Mouse (Mus musculus) left cerebral cortex, adult 18-20 months (tissue): ENCODE measurements around the gene 4930467E23Rik. TPM values are rescaled to one million over a fixed set of nuclear protein-coding genes. Genes with fewer than 3 reads are reported as not detected.
"Not testable (repeated sequence)": the region's sequence is repeated elsewhere in the genome, so short reads cannot be mapped to it uniquely, and the experiment has no call there.

Source experiments
- DNase-seq, 2 experiments: peaks; one replicate each; pipeline ENCODE4 v3.0.0; 2021 to 2022; ENCODE audit warnings: low spot score in 2 of 2, mixed read lengths in 1 of 2
- long read RNA-seq, 2 experiments: library from polyadenylated mRNA; stranded (forward); transcript quantifications; one replicate each; pipeline ENCODE4 v2.0.0; 2021
- total RNA-seq, 2 experiments: library from RNA; stranded (reverse); gene quantifications; 2 replicates each; pipeline ENCODE4 v1.2.3; 2021

4930467E23Rik gene
- total RNA-seq, result 1 to 10 TPM in 1 of 2 experiments, not detected in 1; 1.3 TPM
- long read RNA-seq, experiment 1, result 0 reads
- long read RNA-seq, experiment 2, result 0 reads

- DNase-seq, result not testable (repeated sequence)
Measured at GRCm38 (mm10) chr8:19729276-19729675, at the start of gene 4930467E23Rik. Gene 4930467E23Rik, plus strand, starts transcription at chr8:19729576.

- DNase-seq, result not testable (repeated sequence)
Measured at GRCm38 (mm10) chr8:19682311-19682710, 47.1 kb upstream of the 4930467E23Rik start.

- DNase-seq, result not testable (repeated sequence)
Measured at GRCm38 (mm10) chr8:19685476-19685875, 43.9 kb upstream of the 4930467E23Rik start.

DNA sequence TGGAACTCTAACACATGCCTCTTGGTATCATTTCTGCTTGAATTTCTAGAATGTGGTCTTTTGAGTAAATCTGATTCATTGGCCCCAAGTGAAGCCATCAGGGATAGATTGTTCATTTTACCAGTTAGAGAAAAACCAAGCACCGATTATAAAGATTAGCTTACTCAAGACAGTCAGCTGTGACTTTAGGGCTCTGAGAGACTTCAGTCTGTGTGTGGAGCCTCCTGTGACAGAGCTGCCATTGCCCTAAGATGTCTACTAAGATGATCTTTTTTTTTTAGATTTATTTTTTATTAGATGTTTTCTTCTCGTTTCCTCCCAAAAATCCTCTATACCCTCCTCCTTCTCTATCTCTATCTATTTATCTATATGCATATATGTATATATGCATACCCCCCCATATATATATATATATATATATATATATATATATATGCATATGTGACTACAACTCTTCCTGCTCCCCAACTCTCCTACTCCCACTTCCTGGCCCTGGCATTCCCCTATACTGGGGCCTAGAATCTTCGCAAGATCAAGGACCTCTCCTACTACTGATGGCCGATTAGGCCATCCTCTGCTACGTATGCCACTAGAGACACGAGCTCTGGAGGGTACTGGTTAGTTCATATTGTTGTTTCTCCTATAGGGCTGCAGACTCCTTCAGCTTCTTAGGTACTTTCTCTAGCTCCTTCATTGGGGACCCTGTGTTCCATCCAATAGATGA is 40.4 kb upstream of the 4930467E23Rik start:
- not testable (repeated sequence) for DNase-seq

DNA sequence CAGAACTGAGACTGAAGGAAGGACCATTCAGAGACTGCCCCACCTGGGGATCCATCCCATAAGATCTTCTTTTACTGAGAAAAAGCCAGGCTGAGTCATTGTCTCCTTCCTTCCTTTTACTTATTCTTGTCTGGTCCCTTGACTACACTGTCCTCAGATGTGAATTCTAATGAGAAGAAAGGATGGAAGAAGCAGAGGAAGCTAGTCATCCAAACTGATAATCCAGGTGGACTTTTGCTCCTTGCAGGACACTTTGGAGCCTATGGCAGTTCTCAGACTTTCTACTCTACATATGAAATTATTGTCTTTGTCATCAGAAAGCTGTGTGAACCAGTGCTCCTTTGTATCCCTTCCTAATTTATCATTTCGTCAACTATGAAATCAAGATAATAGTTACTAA is 39.6 kb upstream of the 4930467E23Rik start:
- not testable (repeated sequence) for DNase-seq

DNA sequence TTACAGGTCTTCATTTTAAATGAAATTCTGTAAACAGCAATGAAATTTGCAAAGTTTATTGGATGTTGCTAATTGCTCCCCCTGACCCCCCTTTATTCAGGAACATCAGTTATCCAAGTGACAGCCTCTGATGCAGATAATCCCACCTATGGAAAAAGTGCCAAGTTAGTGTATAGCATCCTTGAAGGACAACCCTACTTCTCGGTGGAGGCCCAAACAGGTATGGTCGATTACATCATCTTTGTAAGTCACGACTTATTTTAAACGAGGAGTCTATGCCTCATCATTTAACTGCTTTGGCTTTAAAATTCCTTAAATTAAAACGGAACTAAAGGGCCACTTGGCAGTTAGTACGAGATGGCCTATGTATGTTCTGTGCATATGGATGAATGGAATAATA is 38.0 kb upstream of the 4930467E23Rik start:
- DNase-seq, result not testable (repeated sequence)

- not testable (repeated sequence) for DNase-seq
Measured at GRCm38 (mm10) chr8:19697497-19698077, 31.8 kb upstream of the 4930467E23Rik start.

DNA sequence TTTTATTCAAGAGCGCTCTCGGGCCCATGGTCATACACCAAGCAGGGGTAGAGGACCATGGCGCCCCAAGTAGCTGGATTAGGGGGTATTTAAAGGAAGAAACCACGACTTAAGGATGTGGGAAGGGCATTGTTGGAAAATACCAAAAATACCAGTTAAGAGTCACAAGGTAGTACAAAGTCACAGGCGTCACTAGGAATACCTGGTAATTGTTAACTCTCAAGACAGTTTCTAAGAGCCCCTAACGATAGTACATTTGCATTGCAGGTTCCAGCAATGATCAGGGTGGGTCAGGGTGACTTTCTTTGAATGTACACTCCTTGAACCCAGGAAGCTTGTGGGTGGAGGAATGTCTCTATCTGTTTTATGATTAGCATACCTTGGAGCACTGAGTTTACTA is 31.3 kb upstream of the 4930467E23Rik start:
- DNase-seq, result not testable (repeated sequence)

DNA sequence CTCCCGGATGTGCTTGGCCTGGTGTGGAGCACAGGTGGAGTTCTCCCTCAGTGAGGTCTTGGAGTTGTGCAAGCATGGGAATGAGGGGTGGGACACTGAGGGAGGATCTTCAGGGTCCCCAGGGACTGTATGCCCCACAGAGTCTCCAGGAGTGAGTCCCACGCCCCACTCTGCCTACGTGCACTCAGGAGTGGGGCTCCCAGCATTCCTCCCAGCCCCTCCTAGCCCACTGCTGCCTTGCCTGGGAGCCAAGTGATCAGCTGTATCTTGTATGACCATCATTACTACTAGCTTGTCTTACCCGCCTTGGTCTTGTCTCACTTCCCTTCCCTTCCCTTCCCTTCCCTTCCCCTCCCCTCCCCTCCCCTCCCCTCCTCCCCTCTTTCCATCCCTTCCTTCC is 30.7 kb upstream of the 4930467E23Rik start:
- DNase-seq, result peak; percentile 65 to 66

- DNase-seq, result not testable (repeated sequence)
Measured at GRCm38 (mm10) chr8:19701326-19701725, 28.1 kb upstream of the 4930467E23Rik start.

GRCm38 (mm10) chr8:19702276-19702675 is 27.1 kb upstream of the 4930467E23Rik start:
- DNase-seq, result not testable (repeated sequence)

DNA sequence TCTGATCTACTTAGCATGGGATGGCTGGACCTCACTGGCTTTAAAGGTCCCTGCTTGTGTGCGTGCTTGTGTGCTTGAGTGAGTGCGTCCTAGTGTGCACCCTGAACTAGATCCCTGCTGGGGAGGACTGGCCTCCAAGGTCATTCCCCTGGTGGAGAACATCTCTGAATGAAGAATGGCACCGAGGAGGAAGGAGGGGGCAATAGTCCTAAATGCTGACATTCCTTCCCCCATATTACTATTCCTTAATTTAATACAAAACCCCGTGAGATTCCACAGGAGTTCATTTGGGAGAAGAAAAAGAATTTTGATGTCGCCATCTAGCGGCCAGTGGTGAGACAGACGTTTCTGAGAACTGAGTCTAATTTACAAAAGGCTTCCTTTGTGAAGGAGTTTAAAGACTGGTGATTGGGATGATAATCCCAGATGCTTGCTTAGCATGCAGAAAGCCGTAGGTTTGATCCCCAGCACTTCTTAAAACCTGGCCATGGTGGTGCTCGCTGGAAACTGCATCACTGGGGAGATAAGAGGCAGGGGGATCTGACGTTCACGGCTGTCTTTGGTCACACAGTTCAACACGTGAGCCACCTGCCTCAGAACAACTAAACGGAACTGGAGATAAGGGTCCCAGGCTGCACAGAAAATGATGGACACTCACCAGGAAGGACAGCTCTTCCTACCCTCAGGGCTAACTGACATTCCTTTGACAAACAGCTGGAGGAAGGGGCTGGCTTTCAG is 26.2 kb upstream of the 4930467E23Rik start:
- DNase-seq, result peak; percentile 95 to 99

GRCm38 (mm10) chr8:19703906-19704305 is 25.5 kb upstream of the 4930467E23Rik start:
- DNase-seq, result not testable (repeated sequence)

DNA sequence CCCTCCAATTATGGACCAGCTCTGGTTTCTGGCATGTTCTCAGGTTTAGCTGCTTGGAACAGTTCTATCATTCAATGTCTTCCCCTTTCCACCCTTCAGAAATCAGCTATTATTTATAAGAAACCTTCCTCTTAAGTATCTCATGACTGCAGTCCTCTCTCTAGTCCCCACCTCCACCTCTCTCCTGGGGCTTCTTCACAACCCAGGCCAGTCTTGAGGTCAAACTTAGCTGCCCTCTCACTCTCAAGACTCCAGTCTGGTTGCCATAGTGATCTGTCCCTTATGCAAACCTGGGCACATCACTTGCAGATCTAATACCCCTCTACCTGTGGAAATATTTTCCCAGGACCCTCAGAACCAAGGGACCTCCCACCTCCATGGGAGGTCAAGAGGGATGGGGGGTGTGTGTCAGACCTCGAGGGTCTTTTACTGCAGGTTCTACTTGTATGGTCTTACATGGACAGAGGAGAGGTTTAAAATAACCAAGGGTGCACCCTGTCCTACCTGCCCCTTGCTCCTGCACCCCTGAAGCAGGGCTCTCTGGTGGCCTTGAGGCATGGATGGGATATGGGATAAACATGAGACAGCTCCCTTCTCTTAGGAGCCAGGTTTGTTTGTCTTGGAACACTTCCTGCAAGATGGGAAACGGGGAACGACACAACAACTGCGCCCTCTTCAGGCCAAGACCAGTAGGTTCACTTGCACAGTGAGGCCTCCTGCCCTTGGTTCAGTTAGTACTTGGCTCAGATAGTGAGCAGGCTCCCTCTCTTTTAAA is 24.7 kb upstream of the 4930467E23Rik start:
- DNase-seq, result peak in 1 of 2 experiments; percentile 31

- not testable (repeated sequence) for DNase-seq
Measured at GRCm38 (mm10) chr8:19705216-19705600, 24.2 kb upstream of the 4930467E23Rik start.

- DNase-seq, result not testable (repeated sequence)
Measured at GRCm38 (mm10) chr8:19706101-19706725, 23.2 kb upstream of the 4930467E23Rik start.

DNA sequence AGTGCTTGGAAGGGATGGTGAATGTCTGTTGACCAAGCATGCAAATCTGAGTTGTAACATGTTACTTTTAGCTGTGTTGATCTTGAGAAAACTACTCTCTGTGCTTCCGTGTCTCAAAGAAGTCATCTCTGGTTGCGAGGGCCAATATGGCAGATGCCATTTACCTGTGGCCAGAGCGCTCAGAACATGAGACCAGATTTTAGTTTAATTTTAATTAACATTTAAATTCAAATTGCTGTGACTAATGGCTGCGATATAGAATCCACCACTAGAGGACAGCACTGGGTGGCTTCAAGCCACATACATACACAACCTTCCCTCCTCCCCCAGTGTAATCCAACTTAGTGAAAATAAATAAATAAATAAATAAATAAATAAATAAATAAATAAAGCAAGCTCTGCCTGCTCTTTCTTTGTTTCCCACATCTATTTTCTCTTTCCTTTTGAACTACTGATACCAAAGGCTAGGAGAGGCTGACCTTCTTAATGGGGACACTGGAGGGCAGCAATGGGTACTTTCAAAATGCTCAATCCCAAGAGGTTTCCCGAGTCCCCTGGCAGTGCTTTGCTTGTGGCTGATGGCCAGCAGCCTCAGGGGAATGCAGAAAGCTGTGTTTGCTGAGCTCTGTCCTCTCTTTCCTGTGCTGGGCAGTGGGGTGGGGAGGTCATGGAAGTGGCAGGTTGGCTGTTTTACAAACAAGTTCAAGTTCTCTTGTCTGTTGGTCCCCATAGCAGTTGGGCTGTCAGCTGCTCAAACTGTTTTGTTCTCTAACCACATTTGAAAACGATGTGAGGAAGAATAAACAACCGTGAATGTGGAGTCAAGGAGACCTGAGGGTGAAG is 22.2 kb upstream of the 4930467E23Rik start:
- peak; percentile 89 to 96 for DNase-seq

- DNase-seq, result not testable (repeated sequence)
Measured at GRCm38 (mm10) chr8:19707761-19708443, 21.5 kb upstream of the 4930467E23Rik start.

DNA sequence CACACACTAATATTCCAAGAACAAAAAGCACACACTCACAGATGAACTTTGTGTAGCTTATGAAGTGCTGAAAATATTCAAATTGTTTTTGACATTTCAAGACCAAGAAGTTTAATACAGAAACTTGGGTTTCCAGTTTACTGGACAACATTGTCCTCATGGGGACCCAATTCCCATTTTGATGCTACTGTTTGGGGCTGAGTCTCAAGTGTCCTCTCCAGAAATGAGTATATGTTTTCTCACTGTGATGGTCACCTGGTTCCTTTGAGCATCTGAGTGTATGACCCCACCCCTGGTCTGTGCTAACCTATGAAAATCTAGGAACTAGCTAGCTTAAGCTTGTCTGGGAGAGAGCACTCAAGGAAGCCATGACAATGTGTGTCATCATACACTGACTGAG is 20.4 kb upstream of the 4930467E23Rik start:
- DNase-seq, result not testable (repeated sequence)
